Mouse (Mus musculus) G1E (cell line): ENCODE data around the gene Med4. TPM values are rescaled to one million over a fixed set of nuclear protein-coding genes. Genes with fewer than 3 reads are reported as not detected.
A peak's percentile ranks its signal among the peaks of the same experiment; 100 is the strongest.

Source experiments
- ATAC-seq: 2 replicates; pipeline ENCODE4 v1.8.0; 2016; ENCODE audit warnings: mild to moderate bottlenecking; ENCODE audit not compliant: insufficient number of reproducible peaks, poor library complexity, low FRiP score, severe bottlenecking; ENCODE audit errors: extremely low read depth
- DNase-seq: peaks from one replicate; pipeline ENCODE4 v3.0.0; 2012; ENCODE audit warnings: low spot score
- H3K27me3 ChIP-seq: 2 replicates; pipeline ENCODE4 v1.6.1; 2012; ENCODE audit warnings: mild to moderate bottlenecking, low read length, inconsistent platforms; ENCODE audit not compliant: insufficient read depth
- H3K36me3 ChIP-seq: replicated peaks from 2 replicates; pipeline ENCODE3; 2012; ENCODE audit warnings: mild to moderate bottlenecking, inconsistent platforms
- H3K4me1 ChIP-seq: 2 replicates; pipeline ENCODE4 v1.6.1; 2012; ENCODE audit warnings: low read depth, low read length, inconsistent platforms, mixed read lengths; ENCODE audit not compliant: insufficient read depth
- H3K4me3 ChIP-seq: 2 replicates; pipeline ENCODE4 v1.5.1; 2012; ENCODE audit warnings: low read depth, mild to moderate bottlenecking, inconsistent platforms, low read length, moderate library complexity, mixed read lengths
- H3K9me3 ChIP-seq: replicated peaks from 2 replicates; pipeline ENCODE4 v1.6.1; 2012; ENCODE audit warnings: inconsistent platforms
- CTCF ChIP-seq: IDR thresholded peaks from 2 replicates; pipeline ENCODE4 v1.5.1; 2012; ENCODE audit warnings: low read depth, low read length, inconsistent platforms, mixed read lengths
- GATA1 ChIP-seq: IDR thresholded peaks from 2 replicates; pipeline ENCODE4 v1.6.1; 2012; ENCODE audit warnings: borderline replicate concordance, low read length, inconsistent platforms, mixed read lengths
- GATA2 ChIP-seq: IDR thresholded peaks from 2 replicates; pipeline ENCODE4 v1.6.1; 2012; ENCODE audit warnings: low read depth, low read length, inconsistent platforms, borderline replicate concordance
- POLR2AphosphoS5 ChIP-seq: IDR thresholded peaks from 2 replicates; pipeline ENCODE4 v1.6.1; 2012; ENCODE audit warnings: low read depth, low read length, inconsistent platforms; ENCODE audit not compliant: insufficient replicate concordance
- TAL1 ChIP-seq: conservative IDR thresholded peaks from 2 replicates; pipeline ENCODE4 v1.6.1; 2012; ENCODE audit warnings: low read depth, low read length, inconsistent platforms, mixed read lengths
- polyA plus RNA-seq: library from polyadenylated mRNA; stranded (reverse); fragments of >175 nt; gene quantifications from 2 replicates; pipeline ENCODE4 v1.2.3, GENCODE M21; 2012
- total RNA-seq, 2 experiments: library from RNA; stranded (forward) in 1 of 2; stranded (reverse) in 1 of 2; fragments of 200-1000 nt in 1 of 2; fragments of >200 nt in 1 of 2; fragmentation: Nextera tagmentation in 1 of 2; gene quantifications; 2 replicates each; pipeline ENCODE4 v1.2.3; 2014 to 2017

The Med4 gene
- total and polyA plus RNA-seq, 3 experiments = 20.9 to 75.0 (median 28.1) TPM

- no peak overlapping the region for H3K4me3 ChIP-seq
- no peaks in the 10 kb centered on the region for H3K36me3 ChIP-seq
- ATAC-seq = no peak
- no peaks in the 10 kb centered on the region for H3K27me3 ChIP-seq
- no peaks in the 10 kb centered on the region for H3K9me3 ChIP-seq
- no peak for DNase-seq
- TF ChIP-seq CTCF (no peak), GATA1 (no peak), GATA2 (no peak), POLR2AphosphoS5 (no peak), TAL1 (no peak)
- H3K4me1 ChIP-seq = peaks cover 31% of the 10 kb centered on the region
Observed at GRCm38 (mm10) chr14:73472205-73472604, 37.6 kb upstream of the Med4 start.

GRCm38 (mm10) chr14:73473670-73474460, 36.0 kb upstream of the Med4 start:
- H3K4me3 ChIP-seq = no peak overlapping the region
- DNase-seq = no peak
- no peaks in the 10 kb centered on the region for H3K27me3 ChIP-seq
- ATAC-seq = no peak
- H3K9me3 ChIP-seq = no peaks in the 10 kb centered on the region
- TF ChIP-seq GATA2 (no peak), CTCF (no peak)
- H3K36me3 ChIP-seq = no peaks in the 10 kb centered on the region
- peaks cover 31% of the 10 kb centered on the region for H3K4me1 ChIP-seq

- DNase-seq (peak; percentile 40), ATAC-seq (peak; percentile 73)
- Histone ChIP-seq H3K9me3 (no peaks in the 10 kb centered on the region), H3K4me1 (peaks cover 31% of the 10 kb centered on the region), H3K4me3 (no peak overlapping the region; the same call in 1 of the 2 replicates), H3K27me3 (no peaks in the 10 kb centered on the region), H3K36me3 (no peaks in the 10 kb centered on the region)
- TF ChIP-seq CTCF (peak; percentile 24; the same call in 1 of the 2 replicates), GATA2 (no peak)
Observed at GRCm38 (mm10) chr14:73474636-73475093, 35.2 kb upstream of the Med4 start.

DNA sequence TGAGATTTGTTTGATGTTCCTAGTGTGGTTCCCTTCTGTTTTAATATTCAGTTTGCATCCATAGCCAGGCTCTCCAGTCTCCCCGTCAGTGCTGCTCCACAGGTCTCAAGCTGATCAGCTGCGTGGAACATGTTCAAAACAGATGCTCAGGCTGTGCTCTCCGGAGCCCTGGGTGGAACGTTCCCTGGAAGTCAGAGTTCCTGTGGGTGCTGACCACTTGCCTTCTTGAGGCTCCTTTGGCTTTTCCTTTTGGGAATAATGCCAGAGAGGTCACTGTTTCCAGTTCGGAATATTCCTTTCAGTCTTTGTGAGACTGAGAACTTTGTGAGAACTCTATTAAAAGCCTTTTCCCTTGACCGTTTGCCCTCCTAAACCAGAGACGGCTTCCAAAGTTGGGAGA, 34.3 kb upstream of the Med4 start:
- DNase-seq (no peak), ATAC-seq (no peak)
- peaks cover 29% of the 10 kb centered on the region for H3K4me1 ChIP-seq
- no peaks in the 10 kb centered on the region for H3K36me3 ChIP-seq
- no peaks in the 10 kb centered on the region for H3K27me3 ChIP-seq
- TF ChIP-seq POLR2AphosphoS5 = no peak
- no peak for TF ChIP-seq TAL1
- no peak for TF ChIP-seq GATA1
- no peak for TF ChIP-seq CTCF
- TF ChIP-seq GATA2 = no peak
- H3K9me3 ChIP-seq = no peaks in the 10 kb centered on the region
- H3K4me3 ChIP-seq = no peak overlapping the region

- DNase-seq (no peak), ATAC-seq (no peak)
- TF ChIP-seq CTCF (no peak), GATA1 (no peak), GATA2 (no peak), POLR2AphosphoS5 (no peak), TAL1 (no peak)
- Histone ChIP-seq H3K36me3 (no peaks in the 10 kb centered on the region), H3K4me3 (no peak overlapping the region), H3K27me3 (no peaks in the 10 kb centered on the region), H3K9me3 (no peaks in the 10 kb centered on the region), H3K4me1 (peaks cover 25% of the 10 kb centered on the region)
Observed at GRCm38 (mm10) chr14:73476361-73476934, 33.4 kb upstream of the Med4 start.

- TF ChIP-seq TAL1 = no peak
- no peak for TF ChIP-seq POLR2AphosphoS5
- no peak for TF ChIP-seq GATA2
- no peak for TF ChIP-seq CTCF
- TF ChIP-seq GATA1 = no peak
- no peaks in the 10 kb centered on the region for H3K9me3 ChIP-seq
- no peak for ATAC-seq
- no peaks in the 10 kb centered on the region for H3K36me3 ChIP-seq
- no peaks in the 10 kb centered on the region for H3K27me3 ChIP-seq
- no peak for DNase-seq
- H3K4me1 ChIP-seq = peaks cover 25% of the 10 kb centered on the region
- H3K4me3 ChIP-seq = no peak overlapping the region
Observed at GRCm38 (mm10) chr14:73477077-73477476, 32.7 kb upstream of the Med4 start.
